Mouse (Mus musculus): ENCODE measurements around the gene Sptssa.
"Not testable (repeated sequence)": the region's sequence is repeated elsewhere in the genome, so short reads cannot be mapped to it uniquely, and the experiment has no call there.

Gene Sptssa

GRCm38 (mm10) chr12:54656396-54657171 lies at the start of gene Sptssa:
Gene Sptssa (minus strand): TSS chr12:54656573.
- peak; percentile 98 for DNase-seq (ENCODE audit: inconsistent age in 2 of 2, low spot score in 1 of 2)

DNA sequence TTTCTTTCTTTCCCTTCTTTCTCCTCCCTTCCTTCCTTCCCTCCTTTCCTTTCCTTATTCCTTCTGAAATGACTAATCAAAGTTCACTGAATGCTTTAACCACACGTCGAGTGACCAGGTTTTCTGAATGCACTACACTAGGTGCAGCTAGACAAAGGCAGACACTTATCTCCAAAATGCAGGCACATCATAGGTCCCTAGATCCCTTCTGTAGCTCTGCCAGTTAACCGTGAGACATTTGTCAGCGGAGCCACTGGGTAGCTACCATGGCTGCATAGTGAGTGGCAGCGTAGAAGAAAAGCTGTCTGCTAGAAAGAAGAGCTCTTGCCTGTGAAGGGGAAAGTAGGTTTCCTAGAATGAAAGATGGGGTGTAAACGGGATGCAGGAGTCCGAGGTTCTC lies 43.0 kb upstream of the Sptssa start:
- DNase-seq (ENCODE audit: inconsistent age in 2 of 2, low spot score in 1 of 2): no peak

DNA sequence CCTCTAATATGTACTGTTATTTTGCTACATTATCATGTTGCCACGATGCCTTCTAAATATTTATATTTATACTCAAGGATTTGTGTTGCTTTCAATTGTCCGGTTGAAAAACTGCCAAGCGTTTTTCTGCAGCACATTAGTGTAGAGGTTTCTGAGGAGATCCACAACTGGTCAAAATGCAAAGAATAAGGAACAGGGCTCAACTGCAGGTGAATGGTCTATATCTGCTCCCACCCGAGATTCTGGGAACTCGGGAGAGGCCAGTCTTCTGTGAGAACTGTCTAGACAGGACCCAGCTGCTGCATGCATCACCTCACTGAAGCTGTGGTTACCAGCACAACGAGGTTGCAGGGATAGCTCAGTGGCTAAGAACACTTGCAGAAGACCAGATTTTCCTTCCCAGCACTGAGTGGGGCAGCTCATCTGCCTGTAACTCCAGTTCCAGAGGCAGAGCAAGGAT lies 41.4 kb upstream of the Sptssa start:
- DNase-seq (ENCODE audit: inconsistent age in 2 of 2, low spot score in 1 of 2): peak in 1 of 2 experiments; percentile 52

DNA sequence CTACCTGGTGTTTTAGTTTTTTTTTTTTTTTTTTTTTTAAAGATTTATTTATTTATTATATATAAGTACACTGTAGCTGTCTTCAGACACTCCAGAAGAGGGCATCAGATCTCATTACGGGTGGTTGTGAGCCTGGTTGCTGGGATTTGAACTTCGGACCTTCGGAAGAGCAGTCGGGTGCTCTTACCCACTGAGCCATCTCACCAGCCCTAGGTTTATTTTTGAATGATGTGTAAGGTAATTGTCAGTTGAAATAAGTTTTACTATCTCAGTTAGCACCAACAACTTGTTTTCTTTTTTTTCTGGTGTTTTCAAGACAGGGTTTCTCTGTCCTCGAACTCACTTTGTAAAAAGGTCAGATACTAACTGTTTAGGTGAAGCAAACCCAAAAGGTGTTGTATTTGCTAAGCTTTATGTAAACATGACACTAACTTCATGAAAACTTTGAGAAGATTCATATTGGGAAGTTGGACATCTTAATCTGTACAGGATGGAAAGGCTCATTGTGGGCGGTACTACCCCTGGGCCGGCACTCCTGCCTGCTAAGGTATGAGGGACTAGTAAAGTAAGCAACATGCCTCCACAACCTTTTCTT lies 40.7 kb upstream of the Sptssa start:
- peak; percentile 38 to 79 for DNase-seq (ENCODE audit: inconsistent age in 2 of 2, low spot score in 1 of 2)

- DNase-seq (ENCODE audit: inconsistent age in 2 of 2, low spot score in 1 of 2): peak; percentile 95 to 98
These were observed 40.0 kb upstream of the Sptssa start for GRCm38 (mm10) chr12:54696242-54697002.

DNA sequence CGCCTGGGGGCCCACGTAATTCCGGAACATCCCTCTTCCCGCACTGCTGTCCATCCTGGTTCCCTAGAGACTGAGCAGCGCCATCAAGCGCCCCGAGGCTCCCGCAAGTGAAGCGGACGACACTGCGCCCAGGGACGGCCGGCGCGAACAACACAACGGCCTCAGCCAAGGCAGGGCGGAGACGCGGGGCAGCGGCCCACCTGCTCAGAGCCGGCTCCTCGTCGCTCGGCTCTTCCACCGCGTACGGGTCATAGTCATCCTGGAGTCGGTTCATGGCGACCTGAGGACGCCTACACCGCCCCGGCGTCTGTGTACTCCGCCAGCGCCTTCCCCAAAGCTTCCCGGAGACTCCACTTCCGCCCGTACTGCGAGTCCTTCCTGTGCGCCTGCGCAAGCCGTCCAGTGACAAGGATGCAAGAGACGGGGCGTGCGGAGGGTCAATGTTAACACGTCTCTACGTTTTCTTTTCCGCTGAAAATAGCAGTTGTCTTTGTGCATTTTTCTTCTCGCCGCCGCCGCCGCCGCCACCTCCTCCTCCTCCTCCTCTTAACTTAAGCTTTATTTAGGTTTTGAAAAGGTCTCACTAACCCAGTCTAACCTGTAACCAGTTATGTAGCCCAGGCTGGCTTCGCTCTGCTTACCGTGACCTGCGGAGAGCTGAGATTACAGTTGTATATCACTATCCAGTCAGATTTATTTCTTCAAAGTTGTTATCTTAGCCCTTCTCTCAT lies 39.3 kb upstream of the Sptssa start, which contains the start of gene Eapp:
Eapp (minus strand) TSS at position 387 of the 731 bp plus-strand sequence.
- DNase-seq (ENCODE audit: inconsistent age in 2 of 2, low spot score in 1 of 2): peak; percentile 96 to 98

DNA sequence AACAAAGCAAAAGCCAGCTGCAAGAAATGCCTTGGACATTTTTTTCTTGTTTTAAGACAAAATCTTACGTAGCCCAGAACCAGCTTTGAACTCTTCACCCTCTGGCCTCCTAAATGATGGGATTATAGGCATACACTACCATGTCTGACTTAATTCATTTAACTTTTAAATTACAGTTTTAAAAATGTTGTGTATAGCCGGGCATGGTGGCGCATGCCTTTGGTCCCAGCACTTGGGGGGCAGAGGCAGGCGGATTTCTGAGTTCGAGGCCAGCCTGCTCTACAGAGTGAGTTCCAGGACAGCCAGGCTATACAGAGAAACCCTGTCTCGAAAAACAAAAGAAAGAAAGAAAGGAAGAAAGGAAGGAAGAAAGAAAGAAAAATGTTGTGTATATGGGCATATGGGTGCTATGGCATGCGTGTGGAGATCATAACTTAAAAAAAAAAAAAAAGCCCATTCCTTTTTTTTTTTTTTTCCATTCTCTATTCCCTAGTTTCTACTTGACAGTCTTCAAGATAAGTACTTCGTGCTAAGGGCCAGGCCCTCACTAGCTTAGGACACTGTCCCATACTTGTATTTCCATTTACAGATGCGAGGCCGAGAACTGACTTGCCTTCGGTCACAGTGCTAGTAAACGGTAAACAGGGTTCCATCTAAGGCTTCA lies 38.6 kb upstream of the Sptssa start:
- DNase-seq (ENCODE audit: inconsistent age in 2 of 2, low spot score in 1 of 2): no peak

DNA sequence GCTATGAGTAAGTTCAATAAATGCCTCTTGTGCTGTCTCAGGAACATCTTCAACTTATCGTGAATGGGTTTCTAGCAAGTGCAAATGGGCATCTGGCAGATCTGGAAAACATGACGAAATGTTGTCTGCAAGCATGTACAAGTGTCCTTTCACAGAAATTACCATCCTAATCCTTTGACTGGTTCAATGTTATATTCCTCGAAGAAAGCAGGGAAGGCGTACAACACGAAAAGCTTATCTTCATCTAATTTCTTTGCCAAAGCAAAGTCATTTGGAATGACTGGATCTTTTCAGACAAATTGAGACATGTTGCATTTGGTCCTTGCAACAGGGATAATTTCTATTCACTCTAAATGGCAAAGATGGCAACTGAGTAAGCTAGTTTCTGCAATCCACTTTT lies 32.7 kb upstream of the Sptssa start:
- DNase-seq (ENCODE audit: inconsistent age in 2 of 2, low spot score in 1 of 2): no peak

- DNase-seq (ENCODE audit: inconsistent age in 2 of 2, low spot score in 1 of 2): no peak
These were observed 26.8 kb upstream of the Sptssa start for GRCm38 (mm10) chr12:54683182-54683581.

- no peak for DNase-seq (ENCODE audit: inconsistent age in 2 of 2, low spot score in 1 of 2)
These were observed 20.3 kb upstream of the Sptssa start for GRCm38 (mm10) chr12:54676709-54677108.

GRCm38 (mm10) chr12:54675396-54675795 lies 19.0 kb upstream of the Sptssa start:
- DNase-seq (ENCODE audit: inconsistent age in 2 of 2, low spot score in 1 of 2): no peak

- no peak for DNase-seq (ENCODE audit: inconsistent age in 2 of 2, low spot score in 1 of 2)
These were observed 14.9 kb upstream of the Sptssa start for GRCm38 (mm10) chr12:54671262-54671661.

DNA sequence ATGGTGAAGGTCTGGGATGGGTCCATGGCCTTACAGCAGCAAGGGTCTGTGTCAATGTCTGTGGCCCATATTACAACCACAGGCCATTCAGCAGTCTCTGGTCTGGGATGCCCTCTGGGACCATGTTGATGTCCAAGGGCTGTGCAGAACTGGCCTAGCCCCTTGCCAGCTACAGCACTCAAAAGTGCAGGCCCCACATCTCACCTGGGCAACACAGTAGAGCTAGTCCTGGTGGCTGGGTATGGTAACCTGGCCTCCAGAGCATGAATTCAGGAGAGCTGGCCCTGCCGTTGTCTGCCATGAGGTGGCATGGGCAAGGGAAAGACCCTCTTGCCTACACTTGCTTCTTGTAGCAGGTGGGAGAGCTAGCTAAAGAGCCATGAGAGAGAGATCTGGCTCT lies 11.8 kb upstream of the Sptssa start:
- DNase-seq (ENCODE audit: inconsistent age in 2 of 2, low spot score in 1 of 2): no peak

DNA sequence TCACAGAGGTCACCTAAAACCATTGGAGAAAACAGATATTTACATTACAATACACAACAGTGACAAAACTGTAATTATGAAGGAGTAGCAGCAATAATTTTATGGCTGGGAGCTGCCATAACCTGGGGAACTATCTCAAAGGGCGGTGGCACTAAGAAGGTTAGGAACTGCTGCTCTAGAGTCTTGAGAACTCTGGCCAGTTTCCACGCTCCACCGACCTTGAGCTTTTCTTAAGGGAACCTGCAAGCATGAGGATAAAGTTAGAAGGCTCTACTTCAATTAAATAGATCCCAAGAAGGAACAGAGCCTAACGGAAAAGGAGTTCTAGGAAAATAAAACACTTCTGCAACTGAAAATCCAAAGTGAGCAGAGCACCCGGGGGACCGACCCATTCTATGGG lies 9.2 kb upstream of the Sptssa start:
- DNase-seq (ENCODE audit: inconsistent age in 2 of 2, low spot score in 1 of 2): no peak

GRCm38 (mm10) chr12:54661470-54661869 lies 5.1 kb upstream of the Sptssa start:
- DNase-seq (ENCODE audit: inconsistent age in 2 of 2, low spot score in 1 of 2): not testable (repeated sequence)

DNA sequence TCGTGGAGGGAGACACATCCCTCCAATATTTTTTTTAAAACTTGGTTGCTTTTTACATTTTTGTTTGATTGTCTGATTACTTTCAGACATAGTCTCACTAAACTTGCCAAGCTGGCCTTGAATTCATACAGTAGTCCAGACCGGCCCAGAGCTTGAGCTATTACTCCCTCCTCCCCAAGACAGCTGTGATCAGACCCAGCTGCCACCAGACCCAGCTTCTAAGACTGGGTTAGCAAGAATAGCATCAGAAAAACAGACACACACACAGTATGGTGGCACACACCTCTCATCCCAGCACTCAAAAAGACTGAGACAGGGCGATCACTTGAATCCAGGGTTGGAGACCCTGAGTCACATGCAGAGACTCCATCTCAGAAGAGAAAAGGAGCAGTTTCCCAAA lies 3.5 kb upstream of the Sptssa start:
- no peak for DNase-seq (ENCODE audit: inconsistent age in 2 of 2, low spot score in 1 of 2)

DNA sequence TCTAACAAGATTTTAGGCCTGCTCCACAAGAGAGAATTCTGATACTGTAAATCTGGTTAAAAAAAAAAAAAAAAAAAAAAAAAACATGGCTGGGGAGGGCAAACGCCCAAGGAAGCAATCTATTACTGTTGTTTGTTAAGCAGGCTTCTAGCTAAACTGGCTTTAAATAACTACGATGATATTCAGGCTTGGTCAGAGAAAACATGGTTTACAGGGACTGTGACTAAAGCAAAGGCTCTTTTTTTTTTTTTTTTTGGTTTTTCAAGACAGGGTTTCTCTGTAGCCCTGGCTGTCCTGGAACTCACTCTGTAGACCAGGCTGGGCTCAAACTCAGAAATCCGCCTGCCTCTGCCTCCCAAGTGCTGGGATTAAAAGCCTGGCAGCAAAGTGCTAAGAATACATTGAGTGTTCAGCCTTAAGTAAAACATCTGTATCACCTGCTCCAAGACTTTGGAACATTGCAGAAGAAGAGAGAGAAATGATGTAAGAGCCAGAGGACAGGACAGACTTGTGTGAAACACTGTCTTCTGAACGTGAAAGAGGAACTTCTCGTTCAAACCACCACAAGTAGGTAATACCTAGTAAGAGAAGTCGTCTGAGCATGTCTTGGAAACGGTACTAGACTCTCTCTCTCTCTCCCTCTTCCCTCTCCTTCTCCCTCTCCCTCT lies 2.2 kb upstream of the Sptssa start:
- no peak for DNase-seq (ENCODE audit: inconsistent age in 2 of 2, low spot score in 1 of 2)

GRCm38 (mm10) chr12:54657951-54658350 lies 1.6 kb upstream of the Sptssa start:
- DNase-seq (ENCODE audit: inconsistent age in 2 of 2, low spot score in 1 of 2): no peak

- DNase-seq (ENCODE audit: inconsistent age in 2 of 2, low spot score in 1 of 2): no peak
These were observed 853 bp upstream of the Sptssa start for GRCm38 (mm10) chr12:54657226-54657625.

DNA sequence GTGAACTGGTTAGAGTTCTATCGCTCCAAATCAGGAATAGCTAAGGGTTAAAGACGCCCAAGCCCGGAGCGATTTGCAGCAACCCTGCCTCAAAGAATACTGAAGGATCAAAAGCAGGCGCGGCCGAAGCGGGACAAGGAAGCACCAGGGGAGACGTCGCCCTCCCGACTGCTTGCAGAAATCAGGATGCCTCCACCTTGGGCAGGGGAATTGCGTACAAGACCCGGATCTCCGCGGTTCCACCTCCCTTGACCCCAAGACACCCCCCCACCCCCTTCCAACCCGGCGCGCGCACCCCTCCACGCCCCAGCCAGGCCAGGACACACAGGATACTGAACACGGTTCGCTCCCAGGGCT lies 356 bp downstream of the Sptssa start:
- DNase-seq (ENCODE audit: inconsistent age in 2 of 2, low spot score in 1 of 2): no peak
